Mouse (Mus musculus) megakaryocyte-erythroid progenitor cell, adult 5-6 weeks (primary cell): ENCODE data around the gene Nr1i3. TPM values are rescaled to one million over a fixed set of nuclear protein-coding genes. Genes with fewer than 3 reads are reported as not detected.
"Not testable (repeated sequence)": the region's sequence is repeated elsewhere in the genome, so short reads cannot be mapped to it uniquely, and the experiment has no call there.

Experiments
- ATAC-seq: replicated peaks from 2 replicates; pipeline ENCODE4 v1.8.0; 2016; ENCODE audit warnings: mild to moderate bottlenecking, inconsistent platforms; ENCODE audit not compliant: severe bottlenecking, poor library complexity, low FRiP score, low TSS enrichment
- total RNA-seq, 2 experiments: library from RNA; stranded (forward) in 1 of 2; stranded (reverse) in 1 of 2; fragments of 200-1000, 215-1000 nt in 1 of 2; fragments of >200 nt in 1 of 2; fragmentation: Nextera tagmentation in 1 of 2; gene quantifications; 2 replicates each; pipeline ENCODE4 v1.2.3; 2014 to 2017

Nr1i3 gene
- total RNA-seq, 2 experiments from 2014 or later: 0.07 to 0.38 TPM

DNA sequence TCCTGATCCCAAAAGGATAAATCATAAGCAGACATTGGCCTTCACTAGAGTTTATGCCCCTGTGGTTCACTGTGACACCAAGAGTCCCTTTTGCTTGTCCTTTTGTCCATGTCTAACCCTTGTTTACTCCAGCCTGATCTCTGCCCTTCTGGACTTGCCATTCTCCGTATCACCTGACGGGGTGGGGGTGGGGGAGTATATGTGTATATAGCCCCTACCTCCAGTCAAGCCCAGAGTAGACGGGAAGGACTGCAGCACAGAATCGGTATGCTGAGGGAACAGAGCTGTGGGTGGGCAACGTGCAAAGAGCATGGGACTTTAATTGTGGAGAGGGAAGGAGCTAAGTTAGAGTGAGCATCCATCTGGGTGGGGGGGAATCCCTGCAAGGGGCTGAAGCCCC, 11.1 kb downstream of the Nr1i3 start, which contains the start of gene Apoa2:
TSS of gene Apoa2 (plus strand) at position 198 of the 400 bp plus-strand sequence.
- no peak for ATAC-seq

DNA sequence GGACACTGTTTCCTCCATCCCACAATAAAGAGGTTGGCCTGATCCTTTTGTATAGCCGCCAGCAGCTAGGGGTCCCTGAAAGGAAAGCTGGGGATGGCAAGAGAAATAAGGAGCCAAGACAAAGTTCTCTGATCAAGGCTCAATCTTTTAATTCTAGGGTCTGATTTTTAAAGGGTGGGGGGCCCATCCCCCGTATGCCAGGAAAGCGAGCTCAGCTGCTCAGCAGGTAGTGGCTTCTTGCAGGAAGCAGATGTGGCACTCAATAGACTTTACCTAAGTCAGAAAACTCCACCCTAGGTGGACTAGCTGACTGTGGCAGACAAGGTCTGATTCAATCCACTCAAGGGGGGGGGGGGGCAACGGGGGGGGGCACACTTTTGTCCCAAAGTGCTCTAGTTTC, 13.0 kb downstream of the Nr1i3 start:
- ATAC-seq: no peak

DNA sequence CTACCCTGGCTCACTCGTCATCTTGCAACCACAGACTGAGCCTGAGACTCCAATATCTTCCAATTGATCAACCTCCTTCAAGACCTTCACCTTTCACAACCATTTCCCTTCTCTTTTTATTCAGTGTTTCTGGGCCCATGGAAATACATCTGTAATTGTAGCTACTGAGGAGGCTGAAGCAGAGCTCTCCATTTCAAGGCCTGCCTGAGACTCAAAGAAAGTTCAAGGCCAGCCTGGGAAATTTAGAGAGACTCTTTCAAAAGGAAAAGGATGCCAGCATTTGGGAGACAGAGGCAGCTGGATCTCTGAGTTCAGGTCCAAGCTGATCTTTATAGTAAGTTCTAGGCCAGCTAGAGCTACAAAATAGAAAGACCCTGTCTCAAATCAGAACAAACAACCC, 14.1 kb downstream of the Nr1i3 start:
- no peak for ATAC-seq

DNA sequence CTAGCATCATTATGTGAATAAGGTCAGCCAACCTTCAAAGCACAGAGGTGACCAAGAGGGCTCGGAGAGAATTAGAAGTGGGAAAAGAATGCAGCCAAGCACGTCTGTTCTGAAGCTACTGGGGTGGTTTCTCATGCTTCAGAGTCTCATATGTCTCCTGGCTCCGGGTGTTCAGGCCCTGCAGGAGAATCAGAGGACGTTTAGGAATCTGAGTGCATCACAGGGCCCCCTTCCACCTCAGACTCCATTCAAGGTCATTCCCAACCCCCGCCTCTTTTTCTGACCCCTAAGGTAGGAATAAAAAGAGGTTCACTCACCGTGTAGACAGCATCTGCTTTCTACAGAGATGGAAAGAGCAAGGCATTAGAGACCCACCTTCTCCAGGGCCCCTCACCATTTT, 16.0 kb downstream of the Nr1i3 start:
- ATAC-seq: no peak

DNA sequence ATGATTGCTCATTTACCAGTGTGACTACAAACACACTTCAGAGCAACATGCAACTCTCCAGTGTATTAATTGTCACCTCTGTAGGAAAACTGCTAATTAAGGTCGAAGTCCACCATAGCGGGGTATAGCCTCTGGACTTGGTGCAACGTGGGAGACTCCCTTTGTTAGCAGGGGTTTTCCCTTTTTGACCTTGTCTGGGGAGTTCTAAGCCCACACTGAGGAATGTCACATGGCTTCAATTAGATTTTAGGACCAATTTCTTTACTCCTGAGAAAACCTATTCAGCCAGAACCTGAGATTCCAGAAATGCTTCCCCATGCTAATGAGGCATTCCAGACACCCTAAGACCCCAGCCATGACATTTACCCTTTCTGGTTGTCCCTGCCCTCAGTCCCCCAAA, 16.4 kb downstream of the Nr1i3 start:
- no peak for ATAC-seq

DNA sequence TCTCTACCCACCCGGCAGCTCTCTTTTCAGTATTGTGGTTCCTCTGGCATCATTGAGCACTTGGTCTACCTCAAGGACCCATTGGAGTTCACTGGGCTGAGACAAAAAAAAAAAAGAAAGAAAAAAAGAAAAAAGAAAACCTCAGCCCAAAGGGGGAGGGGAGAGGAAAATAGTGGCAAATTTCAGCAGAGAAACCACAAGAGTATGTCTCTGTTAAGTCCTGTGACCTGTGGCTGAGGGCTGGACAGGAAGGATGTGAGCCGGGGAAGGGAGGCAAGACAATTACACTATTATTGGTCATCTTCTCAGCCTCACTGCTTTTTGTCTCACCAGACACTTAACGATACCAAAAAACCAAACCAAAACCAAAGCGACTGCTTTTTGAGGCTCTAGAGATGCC, 18.1 kb downstream of the Nr1i3 start:
- ATAC-seq: no peak

DNA sequence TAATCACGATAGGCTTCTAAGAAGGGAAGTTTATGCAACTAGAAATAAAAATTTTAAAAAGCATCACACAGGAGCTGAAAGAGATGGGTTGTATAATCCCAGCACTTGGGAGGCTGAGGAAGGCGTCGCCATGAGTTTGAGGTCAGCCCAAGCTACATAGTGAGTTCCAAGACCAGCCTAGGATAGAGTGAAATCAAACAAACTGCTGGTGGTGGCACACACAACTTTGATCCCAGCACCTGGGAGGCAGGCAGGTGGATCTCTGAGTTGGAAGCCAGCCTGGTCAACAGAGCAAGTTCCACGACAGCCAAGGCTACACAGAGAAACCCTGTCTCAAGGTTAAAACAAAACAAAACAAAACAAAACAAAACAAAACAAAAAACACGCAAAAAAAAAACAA, 18.6 kb downstream of the Nr1i3 start:
- ATAC-seq: no peak

DNA sequence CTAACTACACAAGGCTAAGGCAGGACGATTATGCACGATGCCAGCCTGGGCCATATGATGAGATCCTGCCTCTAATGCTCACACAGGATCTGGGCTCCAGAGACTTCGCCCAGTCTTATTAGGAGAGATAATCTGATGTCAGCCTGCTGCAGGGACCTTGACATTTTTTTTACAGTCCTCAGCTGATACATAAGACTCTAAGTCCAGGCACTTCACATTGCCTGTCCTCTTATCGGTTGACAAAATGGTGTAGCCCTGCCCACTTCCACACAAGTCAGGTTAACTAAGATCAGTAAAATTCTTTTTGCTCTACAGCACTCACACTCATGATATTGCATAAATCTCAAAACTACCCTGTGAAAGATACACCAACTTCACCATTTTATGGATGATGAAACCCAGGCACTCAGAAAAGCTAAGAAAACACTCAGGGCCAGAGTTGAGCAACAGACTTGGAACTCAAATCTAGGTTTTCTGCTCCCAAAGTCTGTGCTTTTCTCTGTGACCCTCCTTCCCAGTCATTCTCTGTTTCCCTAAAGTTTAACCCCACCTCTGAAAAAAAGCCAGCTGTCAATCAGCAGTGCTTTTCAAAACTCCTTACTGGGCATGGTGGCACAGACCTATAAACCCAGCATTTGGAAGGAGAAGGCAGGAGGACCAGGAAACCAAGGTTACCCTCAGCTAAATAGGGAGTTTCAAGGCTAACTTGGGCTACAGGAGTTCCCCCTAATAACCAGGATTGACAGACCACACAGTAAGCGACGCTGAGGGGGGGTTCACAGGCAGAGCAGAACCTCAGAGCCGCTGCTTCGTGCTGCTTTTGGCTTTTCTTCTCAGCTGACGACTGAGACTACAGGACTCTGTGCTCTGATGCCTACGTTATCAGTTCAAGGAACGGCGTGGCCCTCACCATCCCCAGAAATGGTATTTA, 19.3 kb downstream of the Nr1i3 start:
- peak; percentile 74 for ATAC-seq

DNA sequence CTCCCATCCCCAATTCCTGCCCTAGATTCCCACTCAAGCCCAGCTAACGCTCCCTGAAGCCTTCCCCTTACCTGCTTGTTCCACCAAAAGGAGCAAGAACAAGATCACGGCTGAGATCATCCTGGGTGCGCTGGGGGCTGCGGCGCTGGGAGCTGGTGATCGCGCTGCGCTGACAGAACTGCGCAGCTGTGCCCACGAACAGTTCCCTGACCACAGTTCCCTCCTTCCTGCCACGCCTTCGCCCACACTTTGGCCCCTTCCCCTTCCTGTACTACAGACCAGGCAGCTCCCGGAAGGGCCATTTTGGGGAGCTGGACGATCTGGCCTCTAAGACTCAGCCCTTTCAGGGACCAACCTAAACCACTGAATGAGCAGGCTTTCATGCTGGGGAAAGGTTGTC, 20.4 kb downstream of the Nr1i3 start, which contains the start of gene Fcer1g:
TSS of gene Fcer1g (minus strand) at position 240 of the 400 bp plus-strand sequence.
- no peak for ATAC-seq

DNA sequence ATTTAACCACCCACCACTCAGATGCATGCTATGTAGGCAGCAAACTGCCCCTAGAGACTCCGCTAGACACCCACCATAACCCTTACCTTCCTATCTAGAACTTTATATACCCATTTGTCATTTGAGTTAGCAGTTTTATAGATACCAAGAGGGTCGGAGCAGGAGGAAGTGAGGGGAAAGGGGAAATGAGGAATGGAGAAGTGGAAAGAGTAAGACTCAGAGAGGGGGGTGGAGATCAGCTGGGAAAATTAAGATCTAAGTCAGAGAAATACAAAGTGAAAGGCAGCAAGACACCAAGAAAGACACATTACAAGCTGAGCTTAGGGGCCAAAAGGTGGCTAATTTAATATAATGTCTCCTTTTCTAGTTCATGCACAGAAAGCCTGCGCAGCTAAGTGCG, 20.8 kb downstream of the Nr1i3 start:
- ATAC-seq: no peak

DNA sequence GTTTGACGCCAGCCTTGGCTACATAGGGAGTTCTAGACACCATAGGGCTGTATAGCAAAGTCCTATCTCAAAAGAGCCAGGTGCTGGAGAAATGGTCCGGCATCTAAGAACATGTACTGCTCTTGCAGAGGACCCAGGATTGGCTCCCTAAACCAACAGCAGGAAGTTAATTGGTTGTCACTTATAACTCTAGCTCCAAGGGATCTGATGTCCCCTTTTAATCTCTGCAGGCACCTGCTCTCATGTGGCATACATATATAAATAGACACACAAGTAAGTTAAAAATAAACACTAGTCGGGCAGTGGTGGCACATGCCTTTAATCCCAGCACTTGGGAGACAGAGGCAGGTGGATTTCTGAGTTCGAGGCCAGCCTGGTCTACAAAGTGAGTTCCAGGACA, 22.0 kb downstream of the Nr1i3 start:
- ATAC-seq: no peak

DNA sequence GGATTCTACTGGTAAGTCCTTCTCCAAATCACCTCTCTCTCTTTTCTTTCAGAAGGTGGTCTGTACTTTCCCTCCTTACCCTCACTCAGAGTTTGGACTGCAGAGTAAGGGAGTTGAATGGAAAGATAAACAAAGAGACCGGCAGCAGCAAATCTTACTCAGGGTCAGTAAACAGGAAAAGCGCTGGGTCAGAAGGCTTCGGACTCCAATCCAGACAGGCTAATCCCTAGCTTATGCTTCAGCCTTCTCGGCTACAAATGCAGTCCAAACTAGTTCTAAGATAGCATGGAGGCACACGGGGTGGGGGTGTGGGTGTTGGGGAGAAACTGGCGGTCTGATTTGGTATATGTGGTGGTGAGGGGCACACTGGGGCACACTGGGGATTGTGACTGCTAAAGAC, 23.7 kb downstream of the Nr1i3 start:
- no peak for ATAC-seq

DNA sequence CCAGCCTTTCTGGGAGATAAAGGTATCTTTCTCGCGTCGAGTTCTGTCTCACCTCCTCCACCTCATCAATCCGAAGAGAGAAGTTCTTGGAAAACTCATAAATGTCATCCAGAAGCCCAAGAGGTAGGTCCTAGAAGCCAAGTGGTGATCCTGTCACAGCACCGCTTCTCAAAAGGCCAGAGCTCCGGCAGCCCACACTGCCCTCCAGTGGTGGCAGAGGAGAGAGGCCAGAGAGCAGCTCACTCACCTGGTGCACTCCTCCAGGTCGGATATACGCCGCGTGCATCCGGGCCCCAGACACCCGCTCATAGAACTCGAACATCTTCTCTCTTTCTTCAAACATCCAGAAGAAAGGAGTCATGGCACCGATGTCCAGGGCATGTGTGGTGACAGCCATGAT, 24.7 kb downstream of the Nr1i3 start:
- ATAC-seq: peak; percentile 86

DNA sequence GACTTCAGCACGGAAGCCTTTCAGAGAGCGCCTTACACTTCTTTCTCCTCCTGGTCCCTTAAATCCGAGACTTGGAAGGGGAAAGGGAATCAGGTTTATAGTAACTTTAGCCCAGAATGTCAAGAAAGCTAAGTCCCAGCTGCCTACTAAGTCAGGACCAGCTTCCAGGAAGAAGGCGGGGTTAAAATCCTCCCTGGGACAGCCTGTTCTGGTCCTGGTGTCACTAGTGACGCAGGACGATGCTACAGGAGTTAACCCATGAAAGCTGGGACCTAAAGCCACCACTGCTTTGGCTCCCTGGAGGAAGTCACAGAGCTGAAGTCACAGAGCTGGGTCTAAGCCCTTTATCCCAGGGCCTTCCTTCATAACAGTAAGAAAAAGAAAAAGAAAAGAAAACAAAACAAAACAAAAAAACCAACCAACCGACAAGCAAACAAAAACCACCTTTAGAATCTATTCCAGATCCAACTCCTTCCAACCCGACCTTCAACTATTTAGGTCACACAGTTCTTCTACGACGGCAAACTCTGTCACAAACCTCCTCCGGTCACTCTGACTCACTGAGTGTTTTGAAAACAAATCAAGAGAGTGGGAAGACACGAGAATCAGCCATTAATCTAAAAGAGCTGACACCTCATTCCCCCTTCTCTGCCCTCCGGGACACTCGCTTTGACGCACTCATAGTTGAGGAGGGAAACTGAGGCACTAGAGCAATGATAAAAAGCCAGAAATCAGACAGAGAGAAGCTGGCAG, 26.4 kb downstream of the Nr1i3 start:
- no peak for ATAC-seq

DNA sequence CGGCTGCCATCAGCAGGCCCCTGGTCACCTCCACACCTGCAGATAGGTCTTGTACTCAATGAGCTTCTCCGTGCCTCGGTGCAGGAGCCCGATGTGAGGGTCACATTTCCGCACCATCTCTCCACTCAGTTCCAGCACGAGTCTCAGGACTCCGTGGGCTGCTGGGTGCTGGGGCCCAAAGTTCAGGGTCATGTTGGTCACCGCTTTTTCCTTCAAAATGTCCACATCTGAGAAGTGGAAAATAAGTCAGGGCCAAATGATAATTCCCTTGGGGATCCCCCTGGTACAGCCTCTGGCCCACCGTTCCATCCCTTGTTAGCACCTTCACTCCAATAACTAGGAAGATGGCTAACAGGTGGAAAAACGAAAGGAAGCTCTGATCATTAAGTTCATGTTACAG, 27.1 kb downstream of the Nr1i3 start:
- ATAC-seq: no peak

DNA sequence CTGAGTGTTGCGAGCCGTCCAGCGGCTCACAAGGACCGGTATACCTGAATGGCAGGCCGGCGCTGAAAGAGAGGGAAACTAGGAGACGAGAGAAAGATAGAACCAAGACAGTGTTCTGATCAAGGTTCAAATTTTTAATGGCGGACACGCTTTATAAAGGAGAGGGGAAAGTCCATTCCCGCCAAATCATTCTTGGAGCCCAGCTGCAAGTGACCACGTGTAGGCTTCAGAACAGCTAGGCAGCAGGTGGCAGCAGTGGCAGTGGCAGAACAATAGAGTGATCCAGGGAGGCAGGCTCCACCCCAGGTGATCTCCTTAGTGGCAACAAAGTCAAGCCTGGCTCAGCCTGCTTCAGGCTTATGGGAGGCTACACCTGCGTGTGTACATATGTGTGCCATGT, 28.2 kb downstream of the Nr1i3 start:
- not testable (repeated sequence) for ATAC-seq

DNA sequence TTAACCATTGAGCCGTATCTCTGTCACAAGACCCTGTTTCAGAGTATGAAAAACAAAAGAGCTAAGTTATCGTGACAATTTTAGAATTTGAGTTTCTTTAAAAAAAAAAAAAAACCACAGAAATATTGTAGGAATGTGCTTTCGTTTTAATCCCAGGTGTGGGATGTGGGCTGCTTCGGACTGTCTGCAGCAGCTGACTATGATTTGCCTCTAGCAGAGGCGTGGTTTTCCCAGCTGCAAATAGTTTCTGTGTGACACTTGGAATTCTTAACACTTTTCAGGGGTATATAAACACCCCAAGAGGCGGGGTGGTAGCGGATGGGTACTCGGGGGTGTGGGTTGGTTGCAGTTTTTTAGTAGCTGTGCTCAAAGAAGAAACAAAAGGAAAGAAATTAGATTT, 31.6 kb downstream of the Nr1i3 start:
- no peak for ATAC-seq

DNA sequence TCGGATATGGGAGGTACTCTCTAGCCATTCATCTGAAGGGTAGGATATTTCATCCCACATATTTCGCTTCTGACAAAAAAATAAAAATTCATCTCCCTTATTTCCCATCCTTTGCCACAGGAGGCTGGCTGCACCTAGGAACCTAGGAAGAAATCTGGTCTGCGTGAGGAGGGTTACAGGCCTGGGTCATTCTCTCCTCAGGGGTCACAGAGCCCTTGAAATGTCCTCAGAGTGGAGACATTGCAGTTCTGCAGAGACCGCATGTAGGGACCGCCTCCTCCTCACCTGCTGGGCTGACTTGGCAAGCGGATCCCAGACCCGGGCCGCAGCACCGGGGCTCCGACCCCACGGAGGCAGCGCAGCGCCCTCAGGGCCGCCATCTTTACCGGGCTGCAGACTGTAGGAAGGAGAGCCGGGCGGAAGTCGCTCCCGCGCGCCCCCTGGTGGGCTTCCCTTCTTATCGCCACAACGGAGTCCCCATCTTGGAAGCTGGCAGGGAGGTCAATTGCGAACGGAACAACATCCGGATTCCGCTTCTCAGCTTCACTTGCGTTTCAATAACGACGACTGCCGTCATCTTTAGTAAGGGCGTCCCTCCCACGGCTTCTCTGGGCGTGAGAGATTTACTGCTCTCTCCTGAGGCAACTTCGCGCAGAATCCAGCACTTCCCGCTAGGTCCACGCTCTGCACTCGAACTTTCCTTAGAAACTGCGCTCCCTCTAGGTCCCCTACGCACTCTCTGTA, 33.1 kb downstream of the Nr1i3 start:
- peak; percentile 94 for ATAC-seq

DNA sequence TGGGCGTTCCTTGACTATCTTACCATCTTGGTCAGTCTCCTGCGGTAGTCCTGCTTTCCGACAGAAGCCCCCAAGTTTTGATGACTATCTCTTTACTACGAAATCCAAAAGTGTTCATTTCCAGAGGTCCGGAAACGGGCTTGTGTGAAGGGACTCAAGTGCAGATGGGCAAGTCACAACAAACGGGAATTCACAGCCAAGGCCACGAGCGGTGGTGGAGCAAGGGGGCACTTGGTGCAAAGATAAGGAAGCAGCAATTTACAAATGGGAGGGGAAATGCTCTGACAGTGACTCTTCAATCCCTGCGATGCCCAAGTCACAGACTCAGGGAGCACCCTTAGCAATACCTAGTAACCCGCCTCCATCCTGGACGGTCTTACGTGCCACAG, 33.7 kb downstream of the Nr1i3 start:
- peak; percentile 13 for ATAC-seq

DNA sequence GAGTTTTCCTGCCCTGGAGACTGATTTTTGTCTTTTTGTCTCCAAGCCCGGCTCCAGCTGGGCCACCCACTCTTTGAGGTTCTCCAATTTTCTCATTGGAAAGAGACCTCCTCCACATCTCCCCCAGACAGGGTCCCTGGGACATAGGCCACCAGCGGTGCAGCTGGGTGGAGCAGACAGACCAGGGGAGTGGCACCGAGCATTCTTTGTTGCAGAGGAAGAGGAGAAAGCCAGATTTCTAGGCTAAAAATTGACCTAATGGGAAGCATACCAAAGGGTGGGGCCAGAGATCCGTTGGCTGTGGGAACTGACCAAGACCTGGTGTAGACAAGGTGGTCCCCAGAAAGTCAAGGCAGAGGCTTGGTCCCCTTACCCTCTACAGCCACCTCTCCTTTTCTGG, 34.1 kb downstream of the Nr1i3 start:
- ATAC-seq: no peak
